Mouse (Mus musculus): Measurements from ENCODE around the gene Cdt1. TPM values are rescaled to one million over a fixed set of nuclear protein-coding genes. Genes with fewer than 3 reads are reported as not detected.

The Cdt1 gene
- polyA plus RNA-seq, 1 experiment: 50.4 TPM

GRCm38 (mm10) chr8:122577116-122577515 is 9.3 kb downstream of the Cdt1 start:
- H3K4me3 ChIP-seq (ENCODE audit: extremely low read depth, insufficient read depth, insufficient read length): no peak overlapping the region
- DNase-seq (ENCODE audit: low read depth in 1 of 2, low spot score in 2 of 2): no peak
- TF ChIP-seq POLR2A (IDR thresholded peaks at IDR 0.05; ENCODE audit: low read depth, low read length): no peak
- TF ChIP-seq CTCF (IDR thresholded peaks at IDR 0.05; ENCODE audit: extremely low read depth, insufficient read depth, insufficient read length, insufficient replicate concordance): no peak
- no peak overlapping the region for H3K27ac ChIP-seq (ENCODE audit: insufficient read depth, low read length)
- H3K27me3 ChIP-seq (ENCODE audit: control insufficient read depth, insufficient read depth, low read length): no peaks in the 10 kb centered on the region
- H3K36me3 ChIP-seq (ENCODE audit: control insufficient read depth, insufficient read depth, low read length): peaks cover 7% of the 10 kb centered on the region
- H3K4me1 ChIP-seq (ENCODE audit: control insufficient read depth, insufficient read depth, insufficient read length): peaks cover 11% of the 10 kb centered on the region; the same call in 1 of the 2 replicates
- 75% methylated on average over 10 of the region's 10 CpGs for WGBS

GRCm38 (mm10) chr8:122579196-122579595 is 11.4 kb downstream of the Cdt1 start:
- Histone ChIP-seq H3K36me3 (ENCODE audit: control insufficient read depth, insufficient read depth, low read length) (0 out of 2 replicates have a peak, but pooled peaks cover 1% of the 10 kb centered on the region), H3K27me3 (ENCODE audit: control insufficient read depth, insufficient read depth, low read length) (no peaks in the 10 kb centered on the region), H3K27ac (ENCODE audit: insufficient read depth, low read length) (no peak overlapping the region), H3K4me1 (ENCODE audit: control insufficient read depth, insufficient read depth, insufficient read length) (peaks cover 11% of the 10 kb centered on the region; the same call in 1 of the 2 replicates), H3K4me3 (ENCODE audit: extremely low read depth, insufficient read depth, insufficient read length) (no peak overlapping the region)
- TF ChIP-seq CTCF (IDR thresholded peaks at IDR 0.05; ENCODE audit: extremely low read depth, insufficient read depth, insufficient read length, insufficient replicate concordance) (no peak), POLR2A (IDR thresholded peaks at IDR 0.05; ENCODE audit: low read depth, low read length) (no peak)
- DNase-seq (ENCODE audit: low read depth in 1 of 2, low spot score in 2 of 2): no peak
- 77% methylated on average over 7 of the region's 7 CpGs for WGBS

- no peak for TF ChIP-seq CTCF (IDR thresholded peaks at IDR 0.05; ENCODE audit: extremely low read depth, insufficient read depth, insufficient read length, insufficient replicate concordance)
- TF ChIP-seq POLR2A (IDR thresholded peaks at IDR 0.05; ENCODE audit: low read depth, low read length): no peak
- no peak for DNase-seq (ENCODE audit: low read depth in 1 of 2, low spot score in 2 of 2)
Observed at GRCm38 (mm10) chr8:122580926-122581325, 13.1 kb downstream of the Cdt1 start.

GRCm38 (mm10) chr8:122584981-122585380 is 17.2 kb downstream of the Cdt1 start:
- Histone ChIP-seq H3K36me3 (ENCODE audit: control insufficient read depth, insufficient read depth, low read length) (peaks cover 2% of the 10 kb centered on the region; the same call in 1 of the 2 replicates), H3K4me3 (ENCODE audit: extremely low read depth, insufficient read depth, insufficient read length) (no peak overlapping the region), H3K4me1 (ENCODE audit: control insufficient read depth, insufficient read depth, insufficient read length) (no peaks in the 10 kb centered on the region), H3K27me3 (ENCODE audit: control insufficient read depth, insufficient read depth, low read length) (no peaks in the 10 kb centered on the region), H3K27ac (ENCODE audit: insufficient read depth, low read length) (no peak overlapping the region)
- DNase-seq (ENCODE audit: low read depth in 1 of 2, low spot score in 2 of 2): no peak
- WGBS: 89% methylated on average over 9 of the region's 9 CpGs
- TF ChIP-seq POLR2A (IDR thresholded peaks at IDR 0.05; ENCODE audit: low read depth, low read length) (no peak), CTCF (IDR thresholded peaks at IDR 0.05; ENCODE audit: extremely low read depth, insufficient read depth, insufficient read length, insufficient replicate concordance) (no peak)

More at GRCm38 (mm10) chr8:122580926-122581325, 13.1 kb downstream of the Cdt1 start:
- no peak overlapping the region for H3K4me3 ChIP-seq (ENCODE audit: extremely low read depth, insufficient read depth, insufficient read length)
- WGBS: 94% methylated on average over 14 of the region's 15 CpGs
- H3K4me1 ChIP-seq (ENCODE audit: control insufficient read depth, insufficient read depth, insufficient read length): peaks cover 3% of the 10 kb centered on the region; the same call in 1 of the 2 replicates
- peaks cover 3% of the 10 kb centered on the region; the same call in 1 of the 2 replicates for H3K36me3 ChIP-seq (ENCODE audit: control insufficient read depth, insufficient read depth, low read length)
- no peaks in the 10 kb centered on the region for H3K27me3 ChIP-seq (ENCODE audit: control insufficient read depth, insufficient read depth, low read length)
- no peak overlapping the region for H3K27ac ChIP-seq (ENCODE audit: insufficient read depth, low read length)

GRCm38 (mm10) chr8:122585411-122585891 is 17.6 kb downstream of the Cdt1 start:
- WGBS: 78% methylated on average over 14 of the region's 14 CpGs

GRCm38 (mm10) chr8:122586171-122586570 is 18.4 kb downstream of the Cdt1 start:
- WGBS: 88% methylated on average over 7 of the region's 7 CpGs
- TF ChIP-seq POLR2A (IDR thresholded peaks at IDR 0.05; ENCODE audit: low read depth, low read length) (no peak), CTCF (IDR thresholded peaks at IDR 0.05; ENCODE audit: extremely low read depth, insufficient read depth, insufficient read length, insufficient replicate concordance) (no peak)
- no peak for DNase-seq (ENCODE audit: low read depth in 1 of 2, low spot score in 2 of 2)

More at GRCm38 (mm10) chr8:122585411-122585891, 17.6 kb downstream of the Cdt1 start:
- Histone ChIP-seq H3K36me3 (ENCODE audit: control insufficient read depth, insufficient read depth, low read length) (peaks cover 4% of the 10 kb centered on the region; the same call in 1 of the 2 replicates), H3K4me3 (ENCODE audit: extremely low read depth, insufficient read depth, insufficient read length) (no peak overlapping the region), H3K27me3 (ENCODE audit: control insufficient read depth, insufficient read depth, low read length) (no peaks in the 10 kb centered on the region), H3K4me1 (ENCODE audit: control insufficient read depth, insufficient read depth, insufficient read length) (no peaks in the 10 kb centered on the region), H3K27ac (ENCODE audit: insufficient read depth, low read length) (no peak overlapping the region)
- DNase-seq (ENCODE audit: low read depth in 1 of 2, low spot score in 2 of 2): no peak
- TF ChIP-seq CTCF (IDR thresholded peaks at IDR 0.05; ENCODE audit: extremely low read depth, insufficient read depth, insufficient read length, insufficient replicate concordance) (no peak), POLR2A (IDR thresholded peaks at IDR 0.05; ENCODE audit: low read depth, low read length) (no peak)

GRCm38 (mm10) chr8:122586749-122587148 is 18.9 kb downstream of the Cdt1 start:
- 87% methylated on average over 10 of the region's 10 CpGs for WGBS
- no peak for DNase-seq (ENCODE audit: low read depth in 1 of 2, low spot score in 2 of 2)
- no peak overlapping the region for H3K27ac ChIP-seq (ENCODE audit: insufficient read depth, low read length)
- TF ChIP-seq CTCF (IDR thresholded peaks at IDR 0.05; ENCODE audit: extremely low read depth, insufficient read depth, insufficient read length, insufficient replicate concordance) (no peak), POLR2A (IDR thresholded peaks at IDR 0.05; ENCODE audit: low read depth, low read length) (no peak)
- no peaks in the 10 kb centered on the region for H3K27me3 ChIP-seq (ENCODE audit: control insufficient read depth, insufficient read depth, low read length)
- no peak overlapping the region for H3K4me3 ChIP-seq (ENCODE audit: extremely low read depth, insufficient read depth, insufficient read length)
- peaks cover 6% of the 10 kb centered on the region for H3K36me3 ChIP-seq (ENCODE audit: control insufficient read depth, insufficient read depth, low read length)
- no peaks in the 10 kb centered on the region for H3K4me1 ChIP-seq (ENCODE audit: control insufficient read depth, insufficient read depth, insufficient read length)

More at GRCm38 (mm10) chr8:122586171-122586570, 18.4 kb downstream of the Cdt1 start:
- Histone ChIP-seq H3K4me3 (ENCODE audit: extremely low read depth, insufficient read depth, insufficient read length) (no peak overlapping the region), H3K36me3 (ENCODE audit: control insufficient read depth, insufficient read depth, low read length) (peaks cover 4% of the 10 kb centered on the region), H3K27me3 (ENCODE audit: control insufficient read depth, insufficient read depth, low read length) (no peaks in the 10 kb centered on the region), H3K27ac (ENCODE audit: insufficient read depth, low read length) (no peak overlapping the region), H3K4me1 (ENCODE audit: control insufficient read depth, insufficient read depth, insufficient read length) (no peaks in the 10 kb centered on the region)

Data from spleen, adult 2 months (tissue).